Mouse (Mus musculus) 3134 (cell line): ENCODE measurements around the gene Pwwp2b.

Experiments
- DNase-seq: peaks from one replicate; pipeline ENCODE4 v3.0.0-alpha.2; 2011; ENCODE audit warnings: low spot score; ENCODE audit not compliant: insufficient read length; ENCODE audit errors: extremely low read depth

Gene Pwwp2b

GRCm38 (mm10) chr7:139254626-139255025 is 6.3 kb downstream of the Pwwp2b start:
- DNase-seq, result no peak

DNA sequence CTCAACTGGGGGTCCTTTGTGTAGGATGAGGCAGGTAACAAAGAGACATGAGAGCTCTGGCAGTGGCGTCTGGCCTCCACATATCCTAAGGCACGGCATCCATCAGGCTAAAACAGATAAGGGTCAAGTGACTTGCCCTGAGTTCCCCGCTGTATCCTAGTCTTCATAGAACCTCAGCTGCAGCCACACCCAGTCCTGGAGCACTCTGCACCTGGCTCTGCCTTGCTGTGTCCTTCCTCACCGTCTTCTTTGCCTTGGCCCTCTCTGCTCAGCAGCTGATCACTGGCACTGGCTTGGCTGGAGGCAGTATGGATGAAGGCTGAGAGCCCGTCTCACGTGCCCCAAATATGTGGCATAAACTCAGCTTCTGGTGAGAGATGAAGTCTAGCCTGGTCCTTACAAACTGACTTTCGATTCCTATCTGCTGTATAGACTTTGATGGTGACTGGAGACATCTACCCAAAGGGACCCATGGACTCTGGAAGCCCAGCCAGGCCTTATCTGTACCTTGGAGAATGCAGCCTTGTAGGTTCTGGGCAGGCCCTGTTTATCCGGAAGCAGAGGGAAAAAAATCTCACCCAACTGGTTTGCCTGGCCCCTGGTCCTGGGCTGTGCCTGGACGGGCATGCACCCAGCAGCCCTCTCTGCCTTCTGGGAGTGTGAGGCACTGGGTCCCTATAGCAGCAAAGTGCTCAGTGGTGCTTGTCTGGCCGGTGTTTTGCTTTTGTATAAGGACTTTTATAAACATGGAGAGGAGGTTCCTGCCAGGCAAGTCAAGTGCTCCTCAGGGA is 9.7 kb downstream of the Pwwp2b start:
- DNase-seq, result no peak

GRCm38 (mm10) chr7:139264337-139264736 is 16.1 kb downstream of the Pwwp2b start:
- no peak for DNase-seq

DNA sequence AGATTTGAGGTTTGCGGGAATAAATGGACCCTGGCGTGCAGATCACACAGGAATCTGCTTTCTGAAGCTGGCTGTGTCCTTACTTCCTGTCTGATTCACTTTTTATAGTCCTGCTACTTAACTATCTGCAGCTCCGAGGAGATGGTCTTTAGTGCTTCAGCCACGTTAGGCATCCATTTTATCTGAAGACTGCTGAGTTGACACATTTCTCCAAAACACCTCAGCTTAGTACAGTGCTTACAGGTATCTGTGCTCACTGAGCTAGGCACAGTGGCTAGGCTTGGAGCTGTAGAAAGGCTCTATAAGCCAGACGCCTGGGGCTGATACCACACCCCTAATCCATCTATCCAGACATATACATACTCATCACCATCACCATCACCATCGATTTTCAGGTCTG is 17.4 kb downstream of the Pwwp2b start:
- DNase-seq, result no peak

DNA sequence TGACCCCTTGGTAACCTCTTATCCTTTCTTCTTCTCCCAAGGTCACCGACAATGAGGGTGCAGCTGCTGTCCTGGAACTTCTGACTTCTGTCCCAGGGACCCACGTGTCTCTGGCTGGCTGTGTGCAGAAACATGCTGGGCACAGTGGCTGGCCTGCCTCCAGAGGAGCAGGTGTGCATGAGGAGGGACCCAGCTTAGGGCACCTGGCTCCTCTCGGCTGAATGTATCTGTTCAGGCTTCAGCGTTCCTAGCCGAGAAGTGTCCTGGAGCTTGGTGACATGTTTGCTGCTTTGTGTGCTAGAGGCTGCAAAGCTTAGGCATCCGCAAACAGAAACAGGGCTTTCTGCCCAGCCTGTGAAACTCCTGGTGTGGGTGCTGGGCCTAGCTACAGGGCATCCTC is 18.1 kb downstream of the Pwwp2b start:
- no peak for DNase-seq

DNA sequence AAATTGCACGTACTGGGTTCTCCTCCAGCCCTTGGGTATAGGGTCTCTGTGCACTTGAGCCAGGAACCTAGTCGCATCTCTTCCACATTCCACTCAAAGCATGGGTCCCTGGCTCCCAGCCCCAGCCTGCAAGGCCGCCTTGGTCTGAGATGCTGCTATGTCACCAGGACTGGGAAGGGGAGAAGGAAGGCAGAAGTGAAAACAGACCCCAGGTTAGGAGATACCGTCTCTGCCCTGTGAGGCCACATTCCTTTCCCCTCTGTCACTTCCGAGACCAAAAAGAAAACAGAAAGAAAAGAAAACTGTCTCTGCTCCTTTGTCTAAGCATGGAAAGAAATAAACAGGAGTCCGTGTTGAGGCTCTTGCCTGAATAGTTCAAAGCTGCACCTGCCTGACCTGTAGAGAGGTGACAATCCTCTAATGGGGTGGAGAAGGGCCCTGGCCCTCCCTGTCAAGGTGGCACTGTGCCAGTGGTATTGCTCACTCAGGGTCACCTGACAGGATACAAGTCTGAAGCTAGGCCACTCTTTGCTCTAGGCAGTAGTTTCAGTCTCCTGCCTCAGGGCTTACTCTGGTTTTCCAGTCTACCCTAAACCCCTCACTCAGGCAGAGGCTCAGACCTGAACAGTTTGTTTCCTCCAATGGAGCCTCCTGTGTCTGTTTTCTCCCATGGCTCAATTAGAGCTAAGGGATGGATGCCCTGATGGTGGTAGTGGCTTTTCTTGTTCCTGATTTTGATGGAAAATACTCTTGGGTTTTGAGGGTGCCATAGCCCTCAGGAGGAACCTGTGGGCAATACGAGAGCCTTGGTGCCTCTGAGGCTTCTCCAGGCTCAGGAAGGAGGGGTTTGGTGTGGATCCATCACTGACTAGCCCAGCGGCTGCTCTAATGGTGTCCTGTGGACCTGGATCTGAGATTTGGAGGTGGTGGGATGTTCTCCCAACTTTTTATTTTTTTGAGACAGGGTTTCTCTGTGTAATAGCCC is 18.9 kb downstream of the Pwwp2b start:
- no peak for DNase-seq

DNA sequence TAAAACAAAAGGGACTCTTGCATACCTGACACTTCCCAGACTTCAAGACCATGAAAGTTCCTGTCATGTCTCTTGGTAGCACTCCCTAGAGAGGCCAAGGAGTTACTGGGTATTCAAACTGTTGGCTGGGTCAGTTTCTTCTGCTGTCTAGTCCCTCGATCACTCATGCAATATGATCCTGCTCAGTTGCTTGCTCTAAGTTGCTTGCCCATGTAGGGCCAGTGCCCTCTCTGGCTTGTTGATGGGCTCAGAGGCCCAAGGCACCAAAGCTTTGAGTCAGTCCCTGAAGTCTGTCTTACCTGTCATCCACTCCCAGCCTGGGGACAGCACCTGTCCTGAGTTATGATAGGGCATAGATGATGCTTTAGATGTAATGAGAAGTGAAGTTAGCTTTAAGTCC is 22.5 kb downstream of the Pwwp2b start:
- DNase-seq, result no peak

DNA sequence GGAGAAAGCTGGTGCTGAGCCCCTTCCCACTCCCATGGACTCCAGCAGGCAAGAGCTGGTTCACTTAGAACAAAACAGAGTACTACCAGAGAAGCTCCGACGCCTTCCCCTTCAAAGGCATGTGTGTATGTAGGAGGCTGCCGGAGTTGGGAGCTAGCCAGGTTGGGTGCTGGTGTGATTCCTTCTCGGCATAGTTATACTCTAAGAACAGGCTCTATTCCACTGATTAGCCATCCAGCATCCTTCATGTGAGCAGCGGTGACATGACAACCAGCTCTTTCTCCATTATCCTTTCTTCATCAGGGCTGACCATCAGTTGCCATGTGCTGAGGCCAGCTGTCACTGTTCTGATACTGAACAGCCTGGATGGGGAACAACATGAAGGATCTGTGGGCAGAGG is 23.6 kb downstream of the Pwwp2b start:
- DNase-seq, result no peak

DNA sequence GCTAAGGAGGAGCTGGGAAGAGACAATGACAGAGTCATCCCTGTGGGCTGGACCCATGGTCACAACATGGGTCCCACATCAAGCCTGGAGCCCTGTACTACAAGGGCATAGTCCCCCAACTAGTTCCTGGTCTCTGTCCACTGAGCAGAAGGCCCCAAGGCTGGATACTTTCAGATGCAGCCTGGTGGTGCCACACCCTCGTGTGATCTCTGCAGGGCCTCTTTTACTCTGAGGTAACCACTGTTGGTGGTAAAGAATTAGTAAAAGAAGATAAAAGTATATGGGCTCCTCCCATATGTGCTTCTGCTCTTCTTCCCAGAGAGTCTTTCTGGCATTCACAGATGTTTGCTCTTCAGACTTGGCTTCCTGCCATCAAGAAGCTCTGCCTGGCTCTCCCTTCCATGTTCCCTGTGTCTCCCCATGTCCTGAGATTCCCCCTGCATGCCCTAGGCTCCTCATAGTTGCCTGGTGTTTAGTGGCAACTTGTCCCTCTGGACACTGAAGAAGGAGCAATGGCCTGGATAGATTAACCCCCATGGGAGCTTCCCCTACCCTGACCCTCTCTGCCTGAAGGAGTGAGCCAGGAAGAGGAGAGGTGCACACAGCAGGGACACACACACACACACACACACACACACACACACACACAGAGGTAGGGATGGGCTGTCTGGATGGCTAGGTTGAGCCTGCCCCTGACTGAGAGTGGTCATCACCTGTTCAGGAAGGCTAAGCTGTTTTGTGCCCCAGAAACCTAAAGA is 24.5 kb downstream of the Pwwp2b start:
- no peak for DNase-seq

GRCm38 (mm10) chr7:139273397-139273719 is 25.1 kb downstream of the Pwwp2b start:
- peak; percentile 68 for DNase-seq

DNA sequence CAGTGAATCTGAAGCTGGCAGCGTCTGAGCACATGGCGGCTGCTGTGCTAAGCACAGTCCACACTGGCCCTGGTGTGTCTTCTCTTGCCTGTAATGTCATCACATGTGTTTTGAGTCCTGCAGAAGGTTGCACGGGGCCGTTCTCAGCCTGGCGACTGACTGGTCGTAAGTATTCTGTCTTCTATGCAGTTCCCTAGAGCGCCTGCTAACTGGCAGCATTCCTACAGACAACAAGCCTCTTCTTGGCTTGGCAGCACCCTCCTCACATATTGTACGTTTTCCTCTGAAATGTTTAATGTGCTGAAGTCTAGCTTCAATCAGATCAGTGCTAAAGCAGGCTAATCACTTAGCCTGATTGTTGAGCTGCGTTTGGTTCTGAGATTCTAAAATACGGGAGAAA is 27.3 kb downstream of the Pwwp2b start:
- no peak for DNase-seq

DNA sequence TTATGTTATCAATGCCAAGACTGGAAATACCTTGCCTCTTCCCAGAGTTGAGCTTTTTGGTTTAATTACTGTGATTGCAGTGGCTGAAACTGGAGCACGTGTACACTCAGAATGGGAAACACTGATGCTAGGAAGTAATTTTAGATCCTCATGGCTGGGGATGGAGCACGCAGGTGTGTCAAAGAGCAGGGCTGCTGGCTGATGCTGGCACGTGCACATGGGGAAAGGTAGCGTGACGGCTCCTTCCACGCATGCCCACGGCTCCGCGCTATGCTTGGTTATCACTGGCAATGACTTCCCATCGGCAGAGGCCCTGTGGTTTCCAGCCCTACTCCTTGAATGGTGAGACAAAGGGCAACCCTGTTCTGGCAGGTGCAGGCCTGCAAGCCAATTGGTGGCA is 27.9 kb downstream of the Pwwp2b start:
- no peak for DNase-seq

DNA sequence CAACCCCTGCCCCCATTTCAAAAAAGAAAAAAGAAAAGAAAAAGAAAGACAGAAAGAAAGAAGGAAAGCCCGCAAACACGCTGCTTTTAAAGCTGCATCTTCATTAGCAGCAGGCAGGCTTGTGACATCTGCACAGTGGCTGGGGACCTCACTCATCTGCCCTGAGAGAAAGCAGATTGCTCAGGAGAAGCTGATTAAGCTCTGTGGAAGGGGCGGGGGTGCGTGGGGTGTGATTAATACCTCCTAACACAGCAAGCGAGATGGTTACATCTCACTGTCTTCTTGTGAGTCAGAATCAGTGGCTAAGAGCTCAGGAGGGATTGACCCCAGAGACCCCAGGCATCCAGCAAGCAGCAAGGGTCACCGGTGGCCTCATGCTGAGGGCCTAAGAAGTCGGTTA is 29.3 kb downstream of the Pwwp2b start:
- DNase-seq, result no peak

GRCm38 (mm10) chr7:139279571-139279970 is 31.3 kb downstream of the Pwwp2b start:
- DNase-seq, result no peak

- no peak for DNase-seq
Measured at GRCm38 (mm10) chr7:139280044-139280443, 31.8 kb downstream of the Pwwp2b start.

DNA sequence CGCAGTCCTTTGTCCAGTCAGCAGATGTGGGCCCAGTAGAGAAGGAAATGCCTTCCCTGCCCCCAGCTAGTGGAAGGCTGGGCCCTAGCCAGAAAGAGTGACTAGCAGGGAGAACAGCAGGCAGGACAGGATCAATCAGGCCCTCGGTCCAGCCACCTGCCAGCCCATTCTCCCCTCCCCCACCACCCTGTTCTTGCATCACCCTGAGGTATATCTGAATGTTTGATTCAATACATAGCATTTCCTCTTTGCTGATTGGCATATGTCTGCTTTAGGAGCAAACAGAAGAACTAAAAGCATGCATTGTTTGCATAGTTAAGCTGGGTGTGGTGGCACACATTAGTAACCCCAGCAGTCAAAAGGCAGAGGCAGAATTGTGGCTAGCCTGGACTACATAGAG is 32.9 kb downstream of the Pwwp2b start:
- peak; percentile 70 for DNase-seq

DNA sequence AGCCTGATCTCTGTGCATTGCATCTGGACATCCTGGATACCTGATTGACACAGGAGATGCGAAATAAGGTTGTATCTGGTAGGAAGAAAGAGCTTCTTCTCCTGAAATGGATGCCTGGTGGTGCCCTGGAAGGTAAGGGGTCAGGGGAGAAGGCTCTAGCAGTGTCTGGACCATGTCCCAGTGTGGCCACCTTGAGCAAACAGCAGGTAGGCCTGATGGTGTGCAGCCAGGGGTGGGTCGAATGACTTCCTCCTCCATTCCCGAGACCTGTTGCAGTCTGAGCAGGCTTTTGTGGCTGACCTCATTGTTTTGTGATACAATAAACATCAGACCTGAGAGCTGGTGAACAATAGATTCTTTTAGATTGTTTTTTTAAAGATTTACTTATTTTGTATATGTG is 33.8 kb downstream of the Pwwp2b start:
- DNase-seq, result no peak

GRCm38 (mm10) chr7:139285295-139285943 is 37.1 kb downstream of the Pwwp2b start:
- DNase-seq, result peak; percentile 58

GRCm38 (mm10) chr7:139288540-139288939 is 40.3 kb downstream of the Pwwp2b start:
- no peak for DNase-seq

GRCm38 (mm10) chr7:139293350-139293749 is 45.1 kb downstream of the Pwwp2b start:
- DNase-seq, result no peak

DNA sequence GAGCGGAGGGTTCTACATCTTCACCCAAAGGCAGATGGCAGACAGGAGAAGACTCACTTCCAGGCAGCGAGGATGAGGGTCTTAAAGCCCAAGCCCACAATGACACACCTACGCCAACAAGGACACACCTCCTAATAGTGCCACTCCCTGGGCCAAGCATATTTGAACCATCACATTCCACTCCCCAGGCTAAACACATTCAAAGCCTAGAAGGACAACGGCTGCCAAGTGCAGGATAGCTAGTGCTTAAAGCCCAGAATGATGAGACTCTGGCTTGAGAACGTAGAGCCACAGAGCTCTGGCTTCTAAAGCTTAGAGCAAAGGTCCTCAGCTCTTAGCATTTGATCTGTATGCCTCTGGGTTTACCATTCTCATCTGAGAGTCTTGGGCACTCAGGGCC is 45.8 kb downstream of the Pwwp2b start:
- no peak for DNase-seq
